Mouse (Mus musculus) heart, adult 18-20 months (tissue): ENCODE results near the gene Gm11084. TPM values are rescaled to one million over a fixed set of nuclear protein-coding genes. Genes with fewer than 3 reads are reported as not detected.
"Not testable (repeated sequence)": the region's sequence is repeated elsewhere in the genome, so short reads cannot be mapped to it uniquely, and the experiment has no call there.

ENCODE experiments used
- DNase-seq, 2 experiments: peaks; one replicate each; pipeline ENCODE4 v3.0.0; 2021 to 2022; ENCODE audit warnings: mixed read lengths in 1 of 2
- total RNA-seq, 2 experiments: library from RNA; stranded (reverse); gene quantifications; 2 replicates each; pipeline ENCODE4 v1.2.3; 2021

Gm11084 gene
- total RNA-seq, 2 experiments from 2014 or later = not detected

GRCm38 (mm10) chr2:72995346-72996097, 9.0 kb upstream of the Gm11084 start:
- peak; percentile 75 to 82 for DNase-seq

DNA sequence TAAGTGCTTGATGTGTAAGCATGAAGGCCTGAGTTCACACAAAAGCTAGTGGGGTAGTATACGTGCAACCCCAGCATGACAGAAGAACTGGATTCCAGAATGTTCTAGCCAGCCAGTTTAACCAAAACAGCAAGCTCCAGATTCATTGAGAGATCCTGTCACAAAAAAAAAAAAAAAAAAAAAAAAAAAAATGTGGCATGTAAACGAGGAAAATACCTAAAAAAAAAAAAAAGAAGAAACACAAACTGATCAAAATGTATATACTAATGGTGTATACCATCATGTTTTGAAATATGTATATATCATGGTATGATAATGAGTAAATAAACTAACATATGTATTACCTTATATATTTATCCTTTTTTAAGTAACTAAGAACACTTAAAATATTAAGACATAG, 7.6 kb upstream of the Gm11084 start:
- DNase-seq = no peak

DNA sequence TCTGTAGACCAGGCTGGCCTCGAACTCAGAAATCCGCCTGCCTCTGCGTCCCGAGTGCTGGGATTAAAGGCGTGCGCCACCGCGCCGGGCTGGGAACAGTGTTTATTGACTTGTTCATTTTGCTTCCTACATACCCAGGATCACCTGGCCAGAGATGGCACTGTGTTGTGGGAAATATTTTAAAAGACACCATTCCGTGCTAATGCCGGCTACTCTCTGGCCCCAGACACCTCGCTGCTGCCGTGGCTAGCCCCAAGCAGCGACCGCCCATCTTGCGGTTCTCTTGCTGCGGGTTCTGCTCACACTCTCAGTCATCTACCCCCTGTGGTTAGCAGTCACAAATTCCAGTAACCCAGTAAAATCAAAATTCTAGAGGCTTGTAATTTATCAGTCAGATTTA, 6.0 kb upstream of the Gm11084 start:
- DNase-seq = no peak

- DNase-seq = not testable (repeated sequence)
These were observed 2.4 kb upstream of the Gm11084 start for GRCm38 (mm10) chr2:72988945-72989344.

DNA sequence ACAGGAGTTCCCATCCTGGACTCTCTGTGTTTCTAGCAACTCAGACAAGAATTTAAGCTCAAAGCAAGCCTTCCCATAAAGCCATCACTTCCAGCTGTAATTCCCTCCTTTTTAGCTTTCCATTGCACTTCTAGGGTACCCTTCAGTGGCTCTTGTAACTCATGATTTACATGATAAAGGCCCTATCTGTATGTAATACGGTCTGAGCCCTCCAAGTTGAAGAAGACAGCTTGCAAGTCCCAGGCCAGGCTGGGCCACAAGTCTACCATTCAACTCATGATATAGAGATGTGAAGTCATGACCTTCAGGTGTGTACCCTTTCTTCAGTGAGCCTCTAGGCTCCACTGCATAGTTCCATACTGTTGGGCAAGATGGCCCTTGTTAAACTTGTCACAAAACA, 1.0 kb downstream of the Gm11084 start:
- no peak for DNase-seq

DNA sequence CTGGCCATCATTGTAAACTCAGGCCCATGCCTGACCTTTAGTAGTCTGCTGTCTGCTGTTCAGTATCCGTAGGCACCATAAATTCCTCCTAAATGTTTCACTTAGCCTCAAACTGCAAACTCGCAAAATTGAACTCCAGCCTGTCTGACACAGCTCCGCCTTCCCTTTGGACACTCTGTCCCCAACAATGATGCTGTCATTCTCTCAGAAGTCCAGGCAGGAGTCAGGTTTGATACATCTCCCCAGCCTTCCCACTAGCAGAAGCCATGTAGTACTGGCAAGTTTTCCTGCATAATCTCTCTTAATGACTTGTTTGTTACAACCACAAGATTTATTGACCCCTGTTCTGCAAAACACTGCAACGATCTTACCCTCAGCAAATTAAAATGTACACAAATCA, 1.7 kb downstream of the Gm11084 start:
- no peak for DNase-seq

DNA sequence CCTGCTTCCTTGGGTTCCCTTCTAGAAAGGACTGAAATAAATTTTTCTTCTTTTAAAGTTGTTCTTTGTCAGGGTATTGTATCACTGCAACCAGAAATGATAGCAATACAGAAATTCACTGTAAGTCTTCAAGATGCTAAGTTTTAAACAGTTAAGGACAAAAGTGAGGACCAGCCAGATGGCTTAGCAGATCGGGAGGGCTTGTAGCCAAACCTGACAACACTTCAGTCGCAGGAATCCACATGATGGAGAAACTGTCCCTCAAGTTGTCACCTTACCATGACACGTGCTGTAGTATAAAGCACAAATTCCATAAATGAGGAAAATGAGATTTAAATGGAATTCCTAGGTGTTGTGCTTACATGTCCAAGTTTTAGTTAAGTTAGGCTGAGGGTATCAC, 3.3 kb downstream of the Gm11084 start:
- DNase-seq = no peak

- no peak for DNase-seq
These were observed 4.3 kb downstream of the Gm11084 start for GRCm38 (mm10) chr2:72982110-72982785.

DNA sequence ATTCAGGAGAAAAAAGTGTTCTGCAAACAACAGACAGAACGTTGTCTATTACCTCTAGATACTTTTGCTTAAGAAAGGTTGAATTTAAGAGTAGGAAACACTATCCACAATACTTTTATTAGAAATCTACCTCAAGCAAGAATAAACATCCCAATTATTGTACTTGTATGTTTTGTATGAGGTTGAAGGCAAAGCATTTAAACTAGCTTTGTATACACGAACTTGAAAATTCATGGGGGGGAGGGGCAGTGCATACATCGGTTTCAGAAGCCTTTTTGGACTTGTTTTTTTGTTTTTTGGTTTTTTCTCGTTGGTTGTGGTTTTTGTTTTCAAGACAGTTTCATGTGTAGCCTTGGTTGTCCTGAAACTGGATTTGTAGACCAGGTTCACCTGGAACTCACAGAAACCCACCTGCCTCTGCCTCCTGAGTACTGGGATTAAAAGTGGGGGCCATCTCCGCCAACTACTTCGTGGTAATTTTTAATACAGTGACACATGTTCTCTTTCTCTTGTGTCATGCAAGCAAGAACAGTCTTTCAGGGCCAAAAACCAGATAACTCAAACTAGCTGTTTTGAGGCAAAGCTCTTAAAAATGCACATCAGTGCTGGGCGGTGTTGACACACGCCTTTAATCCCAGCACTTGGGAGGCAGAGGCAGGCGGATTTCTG, 4.9 kb downstream of the Gm11084 start:
- DNase-seq = no peak

- no peak for DNase-seq
These were observed 5.5 kb downstream of the Gm11084 start for GRCm38 (mm10) chr2:72981075-72981420.

- DNase-seq = peak; percentile 97 to 99
These were observed 6.0 kb downstream of the Gm11084 start, which contains the start of gene Sp3 for GRCm38 (mm10) chr2:72980337-72981074. Sp3 (minus strand) TSS chr2:72980446.

DNA sequence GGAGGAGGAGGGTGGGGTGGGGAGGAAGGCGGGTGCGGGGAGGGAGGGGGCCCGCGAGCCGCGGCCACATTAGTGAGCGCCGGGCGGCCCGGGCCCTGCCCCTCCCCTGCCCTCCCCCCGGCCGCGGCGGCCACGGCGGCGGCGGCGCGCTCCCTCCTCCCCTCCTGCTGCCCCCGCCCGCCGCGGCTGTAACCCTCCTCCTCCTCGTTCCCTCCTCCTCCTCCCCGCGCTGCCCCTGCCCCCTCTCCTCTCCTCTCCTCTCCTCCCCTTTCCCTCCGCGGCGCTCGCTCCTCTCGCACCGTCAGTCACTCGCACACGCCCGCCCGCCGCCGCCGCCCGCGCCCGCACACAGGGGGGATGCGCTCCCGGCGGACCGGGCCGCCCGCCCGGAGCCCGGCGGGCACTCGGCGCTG, 6.9 kb downstream of the Gm11084 start:
- peak; percentile 86 to 93 for DNase-seq

GRCm38 (mm10) chr2:72978901-72979658, 7.4 kb downstream of the Gm11084 start:
- DNase-seq = peak; percentile 91 to 94

DNA sequence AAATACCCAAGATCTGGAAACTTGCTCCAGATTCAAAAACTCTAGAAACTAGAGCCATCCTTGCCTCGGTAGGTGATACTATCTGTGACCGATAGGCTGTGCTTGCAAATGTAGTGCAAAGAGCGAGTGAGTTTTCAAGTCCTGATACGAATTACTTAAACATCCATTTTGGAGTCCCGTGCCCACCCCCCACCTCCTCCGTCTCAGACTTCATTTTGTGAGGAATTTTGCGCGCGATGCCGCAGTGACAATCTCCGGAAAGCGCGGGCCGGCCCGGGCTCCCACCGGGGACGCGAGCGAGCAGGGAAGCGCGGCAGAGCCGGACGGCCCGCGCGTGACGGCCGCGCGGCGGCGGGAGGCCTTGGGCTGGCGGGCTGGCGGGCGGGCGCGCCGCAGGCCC, 8.0 kb downstream of the Gm11084 start:
- peak in 1 of 2 experiments; percentile 73 for DNase-seq

DNA sequence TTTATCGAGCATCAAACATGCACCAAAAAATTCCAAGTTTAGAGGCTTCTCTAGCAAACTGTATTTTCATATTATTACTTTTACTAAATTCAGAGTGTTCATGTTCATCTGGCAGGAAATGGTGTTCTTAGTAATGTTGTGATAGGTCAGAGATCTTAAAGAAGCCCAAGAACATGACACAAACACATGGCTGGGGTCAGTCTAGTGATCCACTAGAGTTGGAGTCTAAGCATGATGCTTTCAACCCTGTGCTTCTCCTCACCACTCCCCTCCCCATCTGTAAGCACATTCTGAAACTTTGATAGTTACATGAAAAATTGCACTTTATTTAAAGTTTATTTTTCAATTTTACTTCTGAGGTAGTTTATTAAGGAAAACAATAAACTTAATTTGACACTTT, 9.2 kb downstream of the Gm11084 start:
- DNase-seq = no peak

DNA sequence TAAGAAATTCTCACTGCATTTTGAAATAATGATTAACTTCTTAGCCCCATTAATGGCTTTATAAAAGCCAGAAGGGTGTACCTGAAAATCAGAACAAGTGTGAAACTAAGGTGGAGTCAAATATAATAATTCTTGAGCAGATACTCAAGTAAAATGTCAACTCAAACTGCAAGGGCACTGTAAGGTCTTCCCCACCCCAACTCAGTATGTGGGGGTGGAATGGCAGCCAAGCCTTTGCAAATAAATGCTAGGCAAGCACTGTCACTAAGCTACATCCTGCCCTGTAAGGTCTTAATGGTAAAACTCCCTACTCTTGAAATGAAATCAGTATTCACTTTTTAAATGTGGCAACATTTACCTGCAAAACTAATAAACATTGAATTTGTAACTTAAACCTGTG, 10.5 kb downstream of the Gm11084 start:
- DNase-seq = no peak

GRCm38 (mm10) chr2:72970831-72971230, 15.7 kb downstream of the Gm11084 start:
- no peak for DNase-seq

DNA sequence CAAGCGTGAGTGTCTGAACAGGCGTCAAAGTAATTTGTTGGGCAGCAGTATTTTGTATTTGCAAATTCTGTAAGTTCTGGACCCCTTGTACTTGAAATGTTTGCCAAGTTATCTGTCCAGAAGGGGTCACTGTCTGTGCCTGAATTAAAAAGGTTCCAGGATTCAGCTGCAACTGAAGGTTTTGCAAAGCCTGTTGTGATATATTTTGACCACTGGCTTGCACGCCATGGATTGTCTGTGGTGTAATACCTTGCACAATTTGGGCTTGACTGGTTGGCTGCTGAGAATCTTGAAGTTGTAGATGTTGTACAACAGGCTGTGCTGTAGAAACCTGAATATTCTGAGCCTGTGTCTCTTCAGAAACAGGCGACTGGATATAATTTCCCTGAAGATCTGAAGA, 16.2 kb downstream of the Gm11084 start:
- no peak for DNase-seq

GRCm38 (mm10) chr2:72968536-72968935, 18.0 kb downstream of the Gm11084 start:
- no peak for DNase-seq

DNA sequence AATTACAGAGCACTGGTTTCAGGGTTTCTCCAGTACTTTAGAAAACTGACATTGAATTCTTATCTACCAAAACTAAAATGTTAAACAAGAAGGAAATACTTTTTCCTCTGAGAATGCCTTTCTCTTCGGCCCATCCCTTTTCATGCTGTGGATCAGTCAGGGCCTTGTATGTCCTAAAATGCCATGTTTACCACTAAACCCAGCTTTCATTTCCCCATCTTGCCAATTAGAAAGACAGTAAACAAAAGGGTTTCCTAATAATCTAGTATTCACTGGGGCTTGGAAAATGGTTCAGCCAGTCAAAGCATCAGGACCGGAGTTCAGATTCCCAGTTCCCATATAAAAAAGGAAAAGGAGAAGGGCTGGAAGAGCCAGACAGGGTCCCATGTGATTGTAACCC, 21.1 kb downstream of the Gm11084 start:
- DNase-seq = no peak

DNA sequence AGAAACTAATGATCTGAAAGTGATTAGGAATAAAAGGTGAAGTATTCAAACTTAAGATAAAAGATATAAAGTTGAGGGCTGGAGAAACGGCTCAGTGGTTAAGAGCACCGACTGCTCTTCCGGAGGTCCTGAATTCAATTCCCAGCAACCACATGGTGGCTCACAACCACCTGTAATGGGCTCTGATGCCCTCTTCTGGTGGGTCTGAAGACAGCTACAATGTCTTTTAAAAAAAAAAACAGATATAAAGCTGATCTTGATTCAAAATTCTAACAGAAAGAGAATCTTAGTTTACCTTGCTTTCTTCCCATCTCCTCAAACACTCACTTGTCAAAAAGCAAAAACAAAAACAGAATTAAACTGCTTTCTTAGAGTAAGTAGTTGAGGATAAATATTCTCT, 30.1 kb downstream of the Gm11084 start:
- DNase-seq = no peak

- no peak for DNase-seq
These were observed 33.5 kb downstream of the Gm11084 start for GRCm38 (mm10) chr2:72952979-72953378.
